Mouse (Mus musculus): ENCODE results near the gene Lrrc10b.

- TF ChIP-seq GATA1 (IDR thresholded peaks at IDR 0.05; ENCODE audit: low read length) (no peak), TAL1 (IDR thresholded peaks at IDR 0.05; ENCODE audit: low read length) (no peak)
These were observed 30.5 kb downstream of the Lrrc10b start for GRCm38 (mm10) chr19:10426793-10427192.

Measured in erythroblast, embryonic 14.5 days (primary cell).